Mouse (Mus musculus): Measurements from ENCODE around the gene Rnf5.

- no peak for TF ChIP-seq CTCF (IDR thresholded peaks at IDR 0.05; ENCODE audit: borderline replicate concordance, extremely low read depth, insufficient read depth, insufficient read length)
- TF ChIP-seq POLR2A (IDR thresholded peaks at IDR 0.05; ENCODE audit: borderline replicate concordance, extremely low read depth, insufficient read depth, insufficient read length, poor library complexity, severe bottlenecking) = no peak
Measured at GRCm38 (mm10) chr17:34597566-34598095, 5.9 kb downstream of the Rnf5 start, which contains the start of gene Ager.

Data from brain, embryonic 14.5 days (tissue).